Mouse (Mus musculus) midbrain, postnatal 0 days (tissue): ENCODE data around the gene Nrarp. TPM values are rescaled to one million over a fixed set of nuclear protein-coding genes. Genes with fewer than 3 reads are reported as not detected.

Experiments
- ATAC-seq: fragments of 200-750 bp; cut with Nextera tagmentation; 2 replicates; pipeline ENCODE4 v1.8.0; 2017; ENCODE audit warnings: moderate number of reproducible peaks, mild to moderate bottlenecking, moderate TSS enrichment, moderate library complexity; ENCODE audit not compliant: low FRiP score
- DNase-seq: peaks from one replicate; pipeline ENCODE4 v3.0.0-alpha.2; 2015; ENCODE audit warnings: low spot score
- H3K27ac ChIP-seq: fragments of 300-500 bp; sonication (generic); 2 replicates; pipeline ENCODE4 v1.5.1; 2014; ENCODE audit warnings: low read depth, mild to moderate bottlenecking, low read length, mixed read lengths
- H3K27me3 ChIP-seq: fragments of 300-500 bp; sonication (generic); 2 replicates; pipeline ENCODE4 v1.6.1; 2014; ENCODE audit warnings: low read length, control low read depth, mixed read lengths; ENCODE audit not compliant: insufficient read depth
- H3K36me3 ChIP-seq: fragments of 300-500 bp; sonication (generic); 2 replicates; pipeline ENCODE4 v1.6.1; 2014; ENCODE audit warnings: low read length, control low read depth, mixed read lengths; ENCODE audit not compliant: insufficient read depth
- H3K4me1 ChIP-seq: fragments of 300-500 bp; sonication (generic); 2 replicates; pipeline ENCODE4 v1.6.1; 2014; ENCODE audit warnings: mild to moderate bottlenecking, control low read depth, antibody characterized with exemption, low read length, mixed read lengths; ENCODE audit not compliant: insufficient read depth
- H3K4me2 ChIP-seq: fragments of 300-500 bp; sonication (generic); 2 replicates; pipeline ENCODE4 v1.6.1; 2014; ENCODE audit warnings: low read depth, mild to moderate bottlenecking, low read length, mixed read lengths; ENCODE audit not compliant: poor library complexity, severe bottlenecking
- H3K4me3 ChIP-seq: fragments of 300-500 bp; sonication (generic); 2 replicates; pipeline ENCODE4 v1.5.1; 2014; ENCODE audit warnings: low read depth, mild to moderate bottlenecking, low read length, moderate library complexity
- H3K9ac ChIP-seq: fragments of 300-500 bp; sonication (generic); replicated peaks from 2 replicates; pipeline ENCODE4 v1.6.1; 2014; ENCODE audit warnings: mild to moderate bottlenecking, low read length, moderate library complexity, mixed read lengths; ENCODE audit not compliant: poor library complexity, severe bottlenecking
- H3K9me3 ChIP-seq: fragments of 300-500 bp; sonication (generic); 2 replicates; pipeline ENCODE4 v1.6.1; 2016; ENCODE audit warnings: low read length, control low read depth
- CTCF ChIP-seq: IDR thresholded peaks from 2 replicates; pipeline ENCODE4 v1.5.1; 2016; ENCODE audit warnings: antibody characterized with exemption, mild to moderate bottlenecking
- WGBS: fragments of 180-500 bp; shearing (Covaris S2); extraction: QIAGEN DNeasy Blood & Tissue Kit; methylation state at CpG from one replicate; pipeline ENCODE4 v1.1.7; 2014; 5-methylcytosine and 5-hydroxymethylcytosine counted together
- polyA plus RNA-seq: library from polyadenylated mRNA; unstranded; fragments of >200 nt; fragmentation: Nextera tagmentation; extraction: Ambion mirVana; gene quantifications from 2 replicates; pipeline ENCODE4 v1.2.1, GENCODE M21; 2015
- total RNA-seq: library from RNA; depleted of rRNA; stranded (reverse); fragments of >200 nt; gene quantifications from 2 replicates; pipeline ENCODE4 v1.2.3, GENCODE M21; 2014

The Nrarp gene
- total and polyA plus RNA-seq, 2 experiments from 2014 or later: 16.1 to 49.2 TPM

GRCm38 (mm10) chr2:25185625-25186574 lies 5.3 kb downstream of the Nrarp start:
- Histone ChIP-seq H3K27me3 (no peaks in the 10 kb centered on the region), H3K27ac (peak overlapping the region; percentile 48), H3K9ac (peak overlapping the region; percentile 54), H3K4me3 (peak overlapping the region; percentile 38), H3K4me2 (peak overlapping the region; percentile 59), H3K9me3 (no peaks in the 10 kb centered on the region), H3K36me3 (no peaks in the 10 kb centered on the region), H3K4me1 (peaks cover 5% of the 10 kb centered on the region; the same call in 1 of the 2 replicates)
- DNase-seq (peak; percentile 73), ATAC-seq (peak; percentile 75)
- WGBS: 2% methylated on average over 60 of the region's 64 CpGs
- TF ChIP-seq CTCF: peak; percentile 88

DNA sequence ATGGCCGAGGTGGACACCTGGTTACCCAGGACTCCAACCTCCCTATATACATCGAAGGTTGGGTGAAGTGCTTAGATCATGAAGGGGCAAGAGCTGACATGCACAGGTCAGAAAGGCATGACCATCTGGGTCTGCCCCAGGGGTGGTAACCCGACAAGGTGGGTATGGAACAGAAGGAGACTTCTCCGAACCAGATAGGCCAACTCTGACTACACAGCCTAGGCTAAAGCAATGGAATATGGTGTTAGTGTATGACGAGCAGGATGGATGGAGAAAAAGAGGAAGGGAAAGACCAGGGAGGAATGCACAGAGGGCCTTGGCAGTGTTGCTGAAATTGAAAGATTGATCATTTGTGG lies 6.0 kb downstream of the Nrarp start:
- H3K4me2 ChIP-seq: peak overlapping the region; percentile 59; the same call in 1 of the 2 replicates
- ATAC-seq: 0 out of 2 replicates have a peak, but pooled peaks have one; percentile 14
- H3K27ac ChIP-seq: no peak overlapping the region
- no peak for TF ChIP-seq CTCF
- H3K9ac ChIP-seq: no peak overlapping the region
- H3K4me1 ChIP-seq: peaks cover 5% of the 10 kb centered on the region; the same call in 1 of the 2 replicates
- no peaks in the 10 kb centered on the region for H3K27me3 ChIP-seq
- H3K9me3 ChIP-seq: no peaks in the 10 kb centered on the region
- 34% methylated on average over 5 of the region's 5 CpGs for WGBS
- H3K4me3 ChIP-seq: peak overlapping the region; percentile 38
- DNase-seq: no peak
- no peaks in the 10 kb centered on the region for H3K36me3 ChIP-seq

DNA sequence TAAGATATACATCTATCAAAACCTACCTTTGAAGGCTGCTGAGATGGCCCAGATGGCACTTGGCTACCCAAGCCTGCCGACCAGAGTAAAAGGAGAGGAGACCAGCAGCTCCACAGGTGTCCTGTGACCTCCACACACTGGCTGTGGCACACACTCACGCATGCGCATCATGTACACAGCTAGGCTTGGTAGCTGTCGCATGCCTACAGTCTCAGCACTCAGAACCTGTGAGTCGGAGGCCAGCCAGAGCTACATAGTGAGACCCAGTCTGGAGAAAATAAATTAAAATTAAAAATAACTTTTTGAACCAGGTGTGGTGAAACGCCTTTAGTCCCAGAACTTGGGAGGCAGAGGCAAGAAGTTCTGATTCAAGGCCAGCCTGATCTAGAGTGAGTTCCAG lies 7.3 kb downstream of the Nrarp start:
- no peaks in the 10 kb centered on the region for H3K36me3 ChIP-seq
- DNase-seq (no peak), ATAC-seq (no peak)
- no peak overlapping the region for H3K9ac ChIP-seq
- no peaks in the 10 kb centered on the region for H3K27me3 ChIP-seq
- TF ChIP-seq CTCF: no peak
- WGBS: 81% methylated on average over 6 of the region's 6 CpGs
- H3K9me3 ChIP-seq: no peaks in the 10 kb centered on the region
- no peak overlapping the region for H3K27ac ChIP-seq
- H3K4me3 ChIP-seq: no peak overlapping the region
- 0 out of 2 replicates have a peak, but pooled peaks cover under 1% of the 10 kb centered on the region for H3K4me1 ChIP-seq
- no peak overlapping the region for H3K4me2 ChIP-seq

DNA sequence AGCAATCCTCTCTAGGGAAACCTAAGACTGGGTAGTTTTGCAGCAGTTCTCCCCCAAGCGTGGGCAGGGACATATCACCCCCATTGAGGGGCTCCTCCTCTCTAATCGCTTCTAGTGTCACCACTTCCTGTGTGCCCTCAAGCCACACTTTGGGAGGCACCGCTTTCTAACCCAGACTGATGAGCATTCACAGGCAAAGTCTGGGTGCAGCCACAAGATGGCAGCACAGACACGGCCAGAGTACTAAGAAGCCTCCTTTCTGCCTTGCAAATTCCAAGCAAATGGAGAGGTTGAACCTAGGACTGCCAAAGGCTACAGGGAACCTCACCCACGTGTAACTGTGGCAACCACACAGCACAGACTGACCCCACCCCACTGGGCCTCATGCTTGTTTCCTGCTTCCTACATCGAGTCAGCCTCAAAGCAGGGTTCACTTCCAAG lies 12.8 kb downstream of the Nrarp start:
- no peak overlapping the region for H3K4me2 ChIP-seq
- no peak overlapping the region for H3K27ac ChIP-seq
- peak; percentile 89 for DNase-seq
- peaks cover 2% of the 10 kb centered on the region for H3K36me3 ChIP-seq
- no peak overlapping the region for H3K9ac ChIP-seq
- H3K4me1 ChIP-seq: no peaks in the 10 kb centered on the region
- TF ChIP-seq CTCF: peak; percentile 96
- H3K4me3 ChIP-seq: no peak overlapping the region
- peak; percentile 62 for ATAC-seq
- under 1% methylated on average over 6 of the region's 6 CpGs for whole genome bisulfite sequencing
- H3K9me3 ChIP-seq: no peaks in the 10 kb centered on the region
- peaks cover 4% of the 10 kb centered on the region; the same call in 1 of the 2 replicates for H3K27me3 ChIP-seq

DNA sequence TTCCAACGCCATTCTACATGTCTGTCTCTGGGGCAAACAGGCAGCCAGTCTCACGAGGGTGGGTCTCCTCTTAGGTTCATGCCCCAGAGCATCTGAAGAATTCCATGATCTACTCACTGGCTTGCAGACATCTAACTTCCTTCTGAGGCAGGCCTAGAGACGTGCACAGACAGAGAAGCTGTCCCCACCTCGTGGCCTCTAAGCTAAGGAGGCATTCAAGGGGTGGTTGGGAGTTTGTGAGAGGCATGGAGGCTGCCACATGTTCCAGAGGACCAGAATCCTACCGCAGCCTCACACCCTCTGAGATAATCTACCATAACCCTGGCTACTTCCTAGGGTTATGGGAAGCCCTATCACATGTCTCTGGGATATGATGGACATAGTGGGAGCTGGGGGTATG lies 13.4 kb downstream of the Nrarp start:
- WGBS: 81% methylated on average over 5 of the region's 5 CpGs

More for the DNA sequence above, 13.4 kb downstream of the Nrarp start:
- no peak overlapping the region for H3K4me2 ChIP-seq
- H3K9ac ChIP-seq: no peak overlapping the region
- no peak for DNase-seq
- H3K27ac ChIP-seq: no peak overlapping the region
- no peaks in the 10 kb centered on the region for H3K4me1 ChIP-seq
- no peak for ATAC-seq
- peaks cover 4% of the 10 kb centered on the region; the same call in 1 of the 2 replicates for H3K27me3 ChIP-seq
- no peak for TF ChIP-seq CTCF
- no peaks in the 10 kb centered on the region for H3K9me3 ChIP-seq
- H3K4me3 ChIP-seq: no peak overlapping the region
- H3K36me3 ChIP-seq: peaks cover 9% of the 10 kb centered on the region
